Mouse (Mus musculus) ES-Bruce4 (cell line): ENCODE measurements at regions not wholly inside any gene's neighbourhood (a gene's known extent, or its start where the extent isn't known, plus 50 kb on each side); places are given as distances from the start of the nearest gene placed in this dataset.
"Not testable (repeated sequence)": the region's sequence is repeated elsewhere in the genome, so short reads cannot be mapped to it uniquely, and the experiment has no call there.

Experiments used
- H3K27ac ChIP-seq: 2 replicates; pipeline ENCODE4 v1.5.1; 2012; ENCODE audit warnings: low read length, inconsistent platforms; ENCODE audit not compliant: insufficient read depth
- H3K27me3 ChIP-seq: 2 replicates; pipeline ENCODE4 v1.6.1; 2012; ENCODE audit warnings: mild to moderate bottlenecking, low read length, inconsistent platforms; ENCODE audit not compliant: control insufficient read depth, poor library complexity, insufficient read depth, severe bottlenecking
- H3K36me3 ChIP-seq: 2 replicates; pipeline ENCODE4 v1.6.1; 2012; ENCODE audit warnings: inconsistent platforms, mild to moderate bottlenecking, low read length, moderate library complexity; ENCODE audit not compliant: control insufficient read depth, poor library complexity, insufficient read depth, severe bottlenecking
- H3K4me1 ChIP-seq: one replicate; pipeline ENCODE4 v1.8.1; 2011; ENCODE audit warnings: low read length; ENCODE audit not compliant: control insufficient read depth, insufficient read depth
- H3K4me3 ChIP-seq: 2 replicates; pipeline ENCODE4 v1.5.1; 2011; ENCODE audit warnings: low read depth, mild to moderate bottlenecking, low read length
- H3K9ac ChIP-seq: 2 replicates; pipeline ENCODE4 v1.6.1; 2012; ENCODE audit warnings: low read depth, mild to moderate bottlenecking, inconsistent platforms; ENCODE audit not compliant: poor library complexity, severe bottlenecking
- H3K9me3 ChIP-seq: replicated peaks from 2 replicates; pipeline ENCODE4 v1.6.1; 2012; ENCODE audit warnings: mild to moderate bottlenecking, low read length, inconsistent platforms; ENCODE audit not compliant: control insufficient read depth, poor library complexity, insufficient read depth, severe bottlenecking
- CTCF ChIP-seq: IDR thresholded peaks from one replicate; pipeline ENCODE4 v1.8.1; 2011; ENCODE audit warnings: low read depth, low read length
- EP300 ChIP-seq: IDR thresholded peaks from 2 replicates; pipeline ENCODE4 v1.6.1; 2011; ENCODE audit warnings: low read depth, low read length; ENCODE audit not compliant: insufficient read depth
- POLR2A ChIP-seq: IDR thresholded peaks from one replicate; pipeline ENCODE4 v1.8.1; 2011; ENCODE audit warnings: low read length; ENCODE audit not compliant: insufficient read depth

DNA sequence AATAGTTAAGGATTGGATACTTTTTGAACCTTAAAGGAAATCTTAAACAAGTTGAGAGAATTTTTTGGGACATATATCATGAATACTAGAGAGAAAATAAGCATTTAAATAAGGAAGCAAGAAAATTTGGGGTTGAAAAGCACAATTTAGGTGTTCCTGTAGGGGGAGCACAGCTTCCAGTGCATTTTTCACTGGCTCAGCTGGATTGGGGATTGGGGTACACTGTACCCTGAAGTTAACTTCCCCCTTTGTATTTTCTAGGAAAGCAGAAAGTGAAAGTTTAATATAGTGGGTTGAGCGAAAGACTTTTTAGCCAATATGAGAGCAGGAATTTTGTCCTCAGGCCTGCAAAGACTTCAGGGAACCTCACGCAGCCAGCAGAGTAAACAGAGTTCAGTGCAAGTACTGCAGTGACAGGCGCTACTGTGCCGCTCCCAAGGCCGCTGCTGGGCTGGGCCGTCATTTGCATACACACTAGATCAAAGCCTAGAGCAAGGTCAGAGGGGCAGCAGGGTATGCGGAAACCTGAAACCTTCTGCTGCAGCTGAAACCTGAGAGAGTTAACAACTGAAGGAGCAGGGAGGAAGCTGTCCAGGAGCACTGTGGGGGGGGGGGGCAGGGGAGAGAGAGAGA, 1111.4 kb downstream of the H2al1n start:
- no peaks in the 10 kb centered on the region for H3K27me3 ChIP-seq
- H3K4me1 ChIP-seq: no peaks in the 10 kb centered on the region
- no peak overlapping the region for H3K9ac ChIP-seq
- no peaks in the 10 kb centered on the region for H3K9me3 ChIP-seq
- H3K4me3 ChIP-seq: no peak overlapping the region
- no peak overlapping the region for H3K27ac ChIP-seq
- no peaks in the 10 kb centered on the region for H3K36me3 ChIP-seq
- TF ChIP-seq EP300 (peak; percentile 69; the same call in 1 of the 2 replicates), CTCF (no peak), POLR2A (no peak)

- TF ChIP-seq CTCF (no peak), EP300 (no peak), POLR2A (no peak)
- Histone ChIP-seq H3K27ac (no peak overlapping the region), H3K27me3 (no peaks in the 10 kb centered on the region), H3K4me3 (no peak overlapping the region), H3K4me1 (no peaks in the 10 kb centered on the region), H3K36me3 (no peaks in the 10 kb centered on the region), H3K9ac (no peak overlapping the region), H3K9me3 (no peaks in the 10 kb centered on the region)
Observed at GRCm38 (mm10) chrX:15322958-15323357, 1112.0 kb downstream of the H2al1n start.

DNA sequence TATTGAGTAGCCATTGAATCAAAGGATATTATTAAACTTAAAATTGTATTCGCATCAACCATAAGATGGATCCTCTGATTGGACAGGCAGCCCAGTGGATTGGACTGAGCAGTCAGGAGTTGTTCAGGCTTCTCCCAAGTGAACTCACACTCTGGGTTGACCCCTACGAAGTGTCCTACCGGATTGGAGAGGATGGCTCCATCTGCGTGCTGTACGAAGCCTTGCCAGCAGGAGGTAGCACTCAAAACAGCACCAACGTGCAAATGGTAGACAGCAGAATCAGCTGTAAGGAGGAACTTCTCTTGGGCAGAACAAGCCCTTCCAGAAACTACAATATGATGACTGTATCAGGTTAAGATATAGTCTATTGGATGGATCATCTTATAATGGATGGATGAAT, 1154.2 kb downstream of the H2al1n start:
- H3K9me3 ChIP-seq, H3K4me1 ChIP-seq, H3K4me3 ChIP-seq, H3K27me3 ChIP-seq, H3K9ac ChIP-seq, H3K36me3 ChIP-seq, H3K27ac ChIP-seq: not testable (repeated sequence)
